In genomic region chr2:112472076-112472475, GRCm38 (mm10) we compare ENCODE assay signal across 38 mouse cellular contexts. TPM values are rescaled to one million over a fixed set of nuclear protein-coding genes. Genes with fewer than 3 reads are reported as not detected.
"Had no signal": no experiment of that assay in that cellular context is flagged by ENCODE, and none has a peak within 500 bp of the region (broad histone marks: within the 10 kb centered on the region; RNA-seq: fewer than 3 reads in every experiment).

No protein-coding gene starts in this region.

- H3K4me1 ChIP-seq: hindbrain, embryonic 10.5 days; hindbrain, embryonic 12.5 days; hindbrain, embryonic 13.5 days; hindbrain, embryonic 15.5 days; intestine, embryonic 15.5 days; kidney, embryonic 15.5 days had no signal

- H3K9me3 ChIP-seq: heart, embryonic 12.5 days; heart, embryonic 13.5 days; heart, embryonic 15.5 days; hindbrain, embryonic 10.5 days; hindbrain, embryonic 12.5 days; hindbrain, embryonic 13.5 days; hindbrain, embryonic 15.5 days; intestine, embryonic 15.5 days; kidney, embryonic 15.5 days had no signal

- H3K4me3 ChIP-seq: heart, embryonic 12.5 days; heart, embryonic 13.5 days; heart, embryonic 15.5 days; hindbrain, embryonic 10.5 days; hindbrain, embryonic 12.5 days; hindbrain, embryonic 13.5 days; hindbrain, embryonic 15.5 days; intestine, embryonic 15.5 days; kidney, embryonic 15.5 days; layer of hippocampus, adult 2 months; left cerebral cortex, adult 2 months had no signal

- DNase-seq: heart, postnatal 10 days; heart, postnatal 14 days; heart, postnatal 36 days; heart, postnatal 4 days; kidney, adult 11 months; kidney, adult 18-20 months; kidney, adult 2 months; kidney, adult 8-10 months; kidney, adult 9 months; kidney, postnatal 10 days; kidney, postnatal 25 days; kidney, postnatal 36 days; kidney, postnatal 4 days; layer of hippocampus, adult 9-11 months; layer of hippocampus, postnatal 36 days had no signal

- H3K27ac ChIP-seq: hindbrain, embryonic 10.5 days; hindbrain, embryonic 12.5 days; hindbrain, embryonic 13.5 days; hindbrain, embryonic 14.5 days; hindbrain, embryonic 15.5 days; hindbrain, postnatal 0 days; intestine, embryonic 15.5 days; kidney, embryonic 15.5 days; kidney, postnatal 0 days; layer of hippocampus, adult 2 months had no signal

- H3K27me3 ChIP-seq: heart, embryonic 12.5 days; heart, embryonic 13.5 days; heart, embryonic 15.5 days; hindbrain, embryonic 12.5 days; hindbrain, embryonic 13.5 days; hindbrain, embryonic 15.5 days; intestine, embryonic 15.5 days; kidney, embryonic 15.5 days had no signal

RNA-seq across cellular contexts. Expression of gene Chrm5, which starts 8.5 kb away (rescaled TPM):
- total RNA-seq: heart, postnatal 10 days; heart, postnatal 14 days; heart, postnatal 36 days; heart, postnatal 4 days; hematopoietic stem cell, adult 5-6 weeks had no signal
- polyA plus RNA-seq: heart, embryonic 12.5 days; heart, embryonic 13.5 days; heart, embryonic 14.5 days; heart, embryonic 15.5 days; heart, embryonic 16.5 days; heart, postnatal 0 days; hindbrain, embryonic 10.5 days; inflammation-experienced regulatory T-cells, adult 6 months; intestine, embryonic 14.5 days; intestine, embryonic 16.5 days; intestine, postnatal 0 days; kidney, adult 2 months; kidney, postnatal 0 days; large intestine, adult 2 months had no signal
